Mouse (Mus musculus): ENCODE results near the gene Phlda1. TPM values are rescaled to one million over a fixed set of nuclear protein-coding genes. Genes with fewer than 3 reads are reported as not detected.

Phlda1 gene
- polyA plus RNA-seq, 1 experiment from 2014 or later: 31.9 TPM

GRCm38 (mm10) chr10:111509103-111509784, 3.2 kb downstream of the Phlda1 start:
- no peaks in the 10 kb centered on the region for H3K9me3 ChIP-seq (ENCODE audit: control insufficient read depth, low read length)
- peak overlapping the region; percentile 17; the same call in 1 of the 2 replicates for H3K27ac ChIP-seq (ENCODE audit: low read length)
- H3K4me2 ChIP-seq (ENCODE audit: low read depth, low read length): peak overlapping the region; percentile 65
- WGBS: 25% methylated on average over 8 of the region's 8 CpGs
- H3K4me1 ChIP-seq (ENCODE audit: control insufficient read depth, insufficient read depth, low read length): peaks cover 15% of the 10 kb centered on the region
- no peak for ATAC-seq
- H3K9ac ChIP-seq (ENCODE audit: low read depth, low read length): peak overlapping the region; percentile 43; the same call in 1 of the 2 replicates
- H3K4me3 ChIP-seq (ENCODE audit: low read length): peak overlapping the region; percentile 66
- H3K27me3 ChIP-seq (replicated peaks; ENCODE audit: control insufficient read depth, insufficient read depth, low read length): no peaks in the 10 kb centered on the region
- H3K36me3 ChIP-seq (ENCODE audit: control insufficient read depth, insufficient read depth, low read length): no peaks in the 10 kb centered on the region

DNA sequence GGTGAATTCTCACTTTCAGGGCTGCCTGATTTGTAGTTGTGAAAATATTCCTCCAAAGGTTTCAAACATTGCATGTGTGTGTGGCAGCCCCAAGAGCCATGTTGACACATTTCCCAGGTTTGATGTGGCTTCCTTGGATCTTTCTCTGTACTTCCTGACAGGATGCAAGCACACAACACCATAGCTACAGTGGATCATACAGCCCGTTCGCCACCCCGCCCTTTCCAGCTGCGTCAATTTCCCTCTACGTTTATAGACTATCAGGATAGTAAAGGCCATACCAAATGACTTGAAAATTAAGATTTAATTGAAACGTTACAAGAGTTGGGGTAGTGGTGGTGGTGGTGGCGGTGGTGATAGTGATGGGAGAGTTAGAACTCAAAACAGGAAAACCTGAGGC, 3.9 kb downstream of the Phlda1 start:
- H3K9me3 ChIP-seq (ENCODE audit: control insufficient read depth, low read length): no peaks in the 10 kb centered on the region
- 61% methylated on average over 7 of the region's 7 CpGs for WGBS
- no peak overlapping the region for H3K4me2 ChIP-seq (ENCODE audit: low read depth, low read length)
- no peak for ATAC-seq
- H3K9ac ChIP-seq (ENCODE audit: low read depth, low read length): no peak overlapping the region
- H3K36me3 ChIP-seq (ENCODE audit: control insufficient read depth, insufficient read depth, low read length): no peaks in the 10 kb centered on the region
- no peak overlapping the region for H3K27ac ChIP-seq (ENCODE audit: low read length)
- peaks cover 15% of the 10 kb centered on the region for H3K4me1 ChIP-seq (ENCODE audit: control insufficient read depth, insufficient read depth, low read length)
- no peaks in the 10 kb centered on the region for H3K27me3 ChIP-seq (replicated peaks; ENCODE audit: control insufficient read depth, insufficient read depth, low read length)
- H3K4me3 ChIP-seq (ENCODE audit: low read length): no peak overlapping the region

- H3K4me2 ChIP-seq (ENCODE audit: low read depth, low read length): no peak overlapping the region
- 41% methylated on average over 7 of the region's 7 CpGs for WGBS
- no peak overlapping the region for H3K9ac ChIP-seq (ENCODE audit: low read depth, low read length)
- no peak overlapping the region for H3K4me3 ChIP-seq (ENCODE audit: low read length)
- peaks cover 17% of the 10 kb centered on the region for H3K4me1 ChIP-seq (ENCODE audit: control insufficient read depth, insufficient read depth, low read length)
- no peaks in the 10 kb centered on the region for H3K9me3 ChIP-seq (ENCODE audit: control insufficient read depth, low read length)
- no peaks in the 10 kb centered on the region for H3K36me3 ChIP-seq (ENCODE audit: control insufficient read depth, insufficient read depth, low read length)
- ATAC-seq: no peak
- no peaks in the 10 kb centered on the region for H3K27me3 ChIP-seq (replicated peaks; ENCODE audit: control insufficient read depth, insufficient read depth, low read length)
- no peak overlapping the region; the same call in 1 of the 2 replicates for H3K27ac ChIP-seq (ENCODE audit: low read length)
Measured at GRCm38 (mm10) chr10:111510798-111511197, 4.7 kb downstream of the Phlda1 start.

DNA sequence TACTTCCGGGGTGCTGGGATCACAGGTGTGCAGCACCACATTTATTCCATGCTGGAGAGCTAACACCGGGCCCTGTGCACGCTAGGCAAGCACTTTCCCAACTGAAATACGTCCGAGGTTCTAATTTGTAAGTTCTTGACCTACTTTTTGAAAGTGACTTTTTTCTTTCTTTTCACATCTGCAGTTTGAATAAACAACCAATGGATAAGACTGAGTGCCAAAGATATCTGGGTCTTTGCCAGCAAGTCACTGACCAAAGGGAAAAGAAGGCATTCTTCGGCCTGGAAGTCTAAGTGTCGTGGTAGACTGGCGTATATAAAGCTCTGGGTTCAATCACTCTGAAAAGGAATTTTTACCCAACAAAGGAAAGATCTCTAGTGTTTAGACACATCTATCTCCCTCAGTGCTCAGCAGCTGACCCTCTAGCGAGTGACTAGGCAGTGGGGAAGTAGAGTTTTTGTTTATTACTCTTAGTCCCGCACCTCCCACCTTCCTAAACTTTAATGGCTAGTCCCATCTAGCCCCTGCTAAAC, 6.0 kb downstream of the Phlda1 start:
- no peak overlapping the region for H3K9ac ChIP-seq (ENCODE audit: low read depth, low read length)
- H3K27me3 ChIP-seq (replicated peaks; ENCODE audit: control insufficient read depth, insufficient read depth, low read length): no peaks in the 10 kb centered on the region
- 56% methylated on average over 10 of the region's 10 CpGs for WGBS
- ATAC-seq: no peak
- H3K4me1 ChIP-seq (ENCODE audit: control insufficient read depth, insufficient read depth, low read length): peaks cover 29% of the 10 kb centered on the region
- no peaks in the 10 kb centered on the region for H3K9me3 ChIP-seq (ENCODE audit: control insufficient read depth, low read length)
- H3K27ac ChIP-seq (ENCODE audit: low read length): no peak overlapping the region
- H3K4me3 ChIP-seq (ENCODE audit: low read length): no peak overlapping the region
- H3K36me3 ChIP-seq (ENCODE audit: control insufficient read depth, insufficient read depth, low read length): no peaks in the 10 kb centered on the region
- H3K4me2 ChIP-seq (ENCODE audit: low read depth, low read length): no peak overlapping the region

DNA sequence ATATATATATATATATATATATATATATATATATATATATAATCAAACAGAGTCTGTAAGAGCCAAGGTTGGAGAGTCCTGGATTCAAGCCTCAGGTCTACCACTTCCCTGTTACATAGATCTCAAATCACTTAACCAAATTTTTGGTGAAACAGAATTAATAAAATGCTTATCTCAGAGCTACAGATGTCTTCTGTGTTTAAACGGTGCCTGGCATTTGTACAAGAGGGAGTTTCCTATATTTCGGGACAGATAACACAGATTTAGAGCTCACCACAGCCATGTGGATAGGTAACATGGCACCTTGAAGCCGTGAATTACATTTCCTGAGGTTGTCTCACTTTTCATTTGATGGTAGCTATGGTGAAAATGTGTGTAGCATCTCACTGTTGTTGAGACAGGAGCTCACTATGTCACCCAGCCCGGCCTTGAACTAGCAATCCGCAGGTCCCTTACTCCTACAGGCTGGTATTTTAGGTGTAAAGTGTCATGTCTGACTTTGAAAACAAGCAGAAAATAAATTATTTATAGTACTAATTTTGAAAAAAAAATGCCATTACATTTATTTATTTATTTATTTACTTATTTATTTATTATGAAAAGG, 8.3 kb downstream of the Phlda1 start:
- Histone ChIP-seq H3K27me3 (replicated peaks; ENCODE audit: control insufficient read depth, insufficient read depth, low read length) (no peaks in the 10 kb centered on the region), H3K27ac (ENCODE audit: low read length) (no peak overlapping the region), H3K9me3 (ENCODE audit: control insufficient read depth, low read length) (no peaks in the 10 kb centered on the region), H3K36me3 (ENCODE audit: control insufficient read depth, insufficient read depth, low read length) (no peaks in the 10 kb centered on the region), H3K4me2 (ENCODE audit: low read depth, low read length) (no peak overlapping the region), H3K9ac (ENCODE audit: low read depth, low read length) (no peak overlapping the region), H3K4me1 (ENCODE audit: control insufficient read depth, insufficient read depth, low read length) (peaks cover 28% of the 10 kb centered on the region), H3K4me3 (ENCODE audit: low read length) (no peak overlapping the region)
- WGBS: 89% methylated on average over 5 of the region's 5 CpGs
- no peak for ATAC-seq

GRCm38 (mm10) chr10:111515071-111516010, 9.3 kb downstream of the Phlda1 start:
- H3K36me3 ChIP-seq (ENCODE audit: control insufficient read depth, insufficient read depth, low read length): no peaks in the 10 kb centered on the region
- peaks cover 24% of the 10 kb centered on the region for H3K4me1 ChIP-seq (ENCODE audit: control insufficient read depth, insufficient read depth, low read length)
- 72% methylated on average over 17 of the region's 17 CpGs for WGBS
- no peak overlapping the region for H3K9ac ChIP-seq (ENCODE audit: low read depth, low read length)
- no peaks in the 10 kb centered on the region for H3K27me3 ChIP-seq (replicated peaks; ENCODE audit: control insufficient read depth, insufficient read depth, low read length)
- no peaks in the 10 kb centered on the region for H3K9me3 ChIP-seq (ENCODE audit: control insufficient read depth, low read length)
- H3K27ac ChIP-seq (ENCODE audit: low read length): peak overlapping the region; percentile 53
- no peak overlapping the region for H3K4me3 ChIP-seq (ENCODE audit: low read length)
- ATAC-seq: peak; percentile 43
- H3K4me2 ChIP-seq (ENCODE audit: low read depth, low read length): 0 out of 2 replicates have a peak overlapping the region, but pooled peaks have one; percentile 3

DNA sequence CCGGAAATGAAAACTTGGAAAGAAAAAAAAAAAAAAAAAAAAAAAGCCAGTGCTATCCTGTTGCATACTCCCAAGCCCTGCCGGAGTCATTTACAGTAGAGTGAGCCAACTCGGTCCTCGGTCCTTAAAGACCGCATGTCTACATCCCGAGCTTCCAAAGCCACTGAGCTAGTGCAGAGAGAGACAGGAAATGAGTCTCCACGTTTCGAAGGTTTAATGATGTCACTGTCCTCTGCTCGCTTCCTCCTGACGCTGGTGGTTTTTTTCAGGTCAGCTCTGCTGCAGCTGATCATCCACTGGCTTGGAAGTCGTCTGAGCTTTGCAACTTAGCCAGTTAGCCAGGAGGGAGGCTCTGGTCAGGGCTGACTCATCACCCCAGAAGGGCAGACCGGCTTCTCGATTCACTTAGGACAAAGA, 10.1 kb downstream of the Phlda1 start:
- ATAC-seq: peak; percentile 77
- peak overlapping the region; percentile 3; the same call in 1 of the 2 replicates for H3K4me2 ChIP-seq (ENCODE audit: low read depth, low read length)
- H3K36me3 ChIP-seq (ENCODE audit: control insufficient read depth, insufficient read depth, low read length): no peaks in the 10 kb centered on the region
- H3K9ac ChIP-seq (ENCODE audit: low read depth, low read length): no peak overlapping the region
- peaks cover 20% of the 10 kb centered on the region for H3K4me1 ChIP-seq (ENCODE audit: control insufficient read depth, insufficient read depth, low read length)
- WGBS: 14% methylated on average over 13 of the region's 13 CpGs
- H3K9me3 ChIP-seq (ENCODE audit: control insufficient read depth, low read length): no peaks in the 10 kb centered on the region
- no peaks in the 10 kb centered on the region for H3K27me3 ChIP-seq (replicated peaks; ENCODE audit: control insufficient read depth, insufficient read depth, low read length)
- H3K4me3 ChIP-seq (ENCODE audit: low read length): no peak overlapping the region
- H3K27ac ChIP-seq (ENCODE audit: low read length): peak overlapping the region; percentile 53

GRCm38 (mm10) chr10:111516804-111517436, 10.8 kb downstream of the Phlda1 start:
- no peak for ATAC-seq
- WGBS: 61% methylated on average over 8 of the region's 8 CpGs
- Histone ChIP-seq H3K4me2 (ENCODE audit: low read depth, low read length) (no peak overlapping the region), H3K4me3 (ENCODE audit: low read length) (no peak overlapping the region), H3K4me1 (ENCODE audit: control insufficient read depth, insufficient read depth, low read length) (peaks cover 20% of the 10 kb centered on the region), H3K27ac (ENCODE audit: low read length) (peak overlapping the region; percentile 53), H3K36me3 (ENCODE audit: control insufficient read depth, insufficient read depth, low read length) (no peaks in the 10 kb centered on the region), H3K9ac (ENCODE audit: low read depth, low read length) (no peak overlapping the region), H3K9me3 (ENCODE audit: control insufficient read depth, low read length) (no peaks in the 10 kb centered on the region), H3K27me3 (replicated peaks; ENCODE audit: control insufficient read depth, insufficient read depth, low read length) (no peaks in the 10 kb centered on the region)

Measured in intestine, embryonic 16.5 days (tissue).